Mouse (Mus musculus): ENCODE results near the gene Mdm2.

- no peak for TF ChIP-seq CTCF (conservative IDR thresholded peaks at IDR 0.05; ENCODE audit: insufficient read depth, insufficient read length, low read depth, low read length)
- no peak for TF ChIP-seq POLR2A (IDR thresholded peaks at IDR 0.05; ENCODE audit: low read depth, low read length)
These were observed 41.0 kb downstream of the Mdm2 start for GRCm38 (mm10) chr10:117669449-117670090.
